In genomic region chr11:3853481-3854034, GRCm38 (mm10) we compare ENCODE assay signal across 10 mouse cellular contexts. TPM values are rescaled to one million over a fixed set of nuclear protein-coding genes. Genes with fewer than 3 reads are reported as not detected.
DNase-seq lines count a peak whose midpoint lies in the region; ATAC-seq and TF ChIP-seq lines count a peak whose summit lies in the region.
"Had no signal": no experiment of that assay in that cellular context is flagged by ENCODE, and none has a peak within 500 bp of the region (broad histone marks: within the 10 kb centered on the region; RNA-seq: fewer than 3 reads in every experiment).

No protein-coding gene starts in this region.

- TF ChIP-seq CTCF in gastrocnemius, adult 2 months (IDR thresholded peaks at IDR 0.05) = no peak

- no peak overlapping the region for H3K27ac ChIP-seq in gastrocnemius, adult 2 months
- H3K27ac ChIP-seq: embryonic facial prominence, embryonic 13.5 days; lung, embryonic 15.5 days had no signal

- peak; percentile 36 for DNase-seq in gastrocnemius, adult 2 months
- DNase-seq in gastrocnemius, postnatal 36 days = no peak
- DNase-seq in brain, embryonic 18.5 days (ENCODE audit: low read depth, low spot score) = peak; percentile 45
- peak; percentile 21 for DNase-seq in gastrocnemius, postnatal 25 days
- DNase-seq in left cerebral cortex, adult 11 months (ENCODE audit: low spot score) = peak; percentile 47
- peak; percentile 72 to 75 for DNase-seq in right cerebral cortex, postnatal 36 days (ENCODE audit: low spot score in 2 of 2)
- no peak for DNase-seq in thymus, postnatal 10 days (ENCODE audit: low spot score in 2 of 2)

- intact Hi-C loops in gastrocnemius, adult 2 months (cut with DNase I) = no loop called here
- intact Hi-C loops in gastrocnemius, postnatal 36 days (cut with DNase I) = no loop called here

- H3K4me3 ChIP-seq in gastrocnemius, adult 2 months = no peak overlapping the region
- H3K4me3 ChIP-seq: embryonic facial prominence, embryonic 13.5 days; lung, embryonic 15.5 days had no signal

- ATAC-seq in erythroblast, adult 5-6 weeks (replicated peaks; ENCODE audit: low FRiP score, poor library complexity, severe bottlenecking) = no peak

RNA-seq across cellular contexts. Expression of gene Osbp2, which starts 10.1 kb away (rescaled TPM):
- 1 to 10 TPM in 1 of 2 experiments, under 1 TPM in 1; 0.71 to 1.3 TPM for total RNA-seq in gastrocnemius, adult 2 months (2021)
- total RNA-seq in gastrocnemius, postnatal 36 days (2021) = under 1 TPM; 0.30 to 0.66 TPM
- total RNA-seq in gastrocnemius, postnatal 25 days (2021) = under 1 TPM; 0.46 TPM
- not detected in 2 replicates for total RNA-seq in erythroblast, adult 5-6 weeks (2015; ENCODE audit: low replicate concordance)
- not detected in 2 replicates for total RNA-seq in erythroblast, adult 5-6 weeks (2017; ENCODE audit: low replicate concordance)

RNA-seq across cellular contexts. Expression of gene 4921536K21Rik, which starts 41.3 kb away (rescaled TPM):
- under 1 TPM; 0.10 to 0.31 TPM for total RNA-seq in gastrocnemius, adult 2 months (2021)
- total RNA-seq in gastrocnemius, postnatal 36 days (2021) = under 1 TPM; 0.10 to 0.13 TPM
- under 1 TPM; 0.13 TPM for total RNA-seq in gastrocnemius, postnatal 25 days (2021)
- total RNA-seq in erythroblast, adult 5-6 weeks (2015; ENCODE audit: low replicate concordance) = not detected in 2 replicates
- not detected in 2 replicates for total RNA-seq in erythroblast, adult 5-6 weeks (2017; ENCODE audit: low replicate concordance)

RNA-seq across cellular contexts. Expression of gene Dusp18, which starts 41.5 kb away (rescaled TPM):
- total RNA-seq in gastrocnemius, adult 2 months (2021) = 10 to 100 TPM in 1 of 2 experiments, 1 to 10 TPM in 1; 8.8 to 14.7 TPM
- 10 to 100 TPM in 1 of 2 experiments, 1 to 10 TPM in 1; 5.9 to 11.4 TPM for total RNA-seq in gastrocnemius, postnatal 36 days (2021)
- total RNA-seq in gastrocnemius, postnatal 25 days (2021) = 1 to 10 TPM; 5.1 to 8.4 TPM
- not detected in 2 replicates for total RNA-seq in erythroblast, adult 5-6 weeks (2015; ENCODE audit: low replicate concordance)
- 0.09 TPM in 1 of 2 replicates, not detected in the other for total RNA-seq in erythroblast, adult 5-6 weeks (2017; ENCODE audit: low replicate concordance)

Comparison
In these comparisons a context has a peak if more than half of its experiments do, and no peak if none do; other contexts are left out.
1. DNase-seq: peak in gastrocnemius, adult 2 months (single experiment), brain, embryonic 18.5 days (single experiment), gastrocnemius, postnatal 25 days (single experiment), left cerebral cortex, adult 11 months (single experiment) and right cerebral cortex, postnatal 36 days (2 of 2); none in gastrocnemius, postnatal 36 days (0 of 2) and thymus, postnatal 10 days (0 of 2).
2. RNA of gene Dusp18, which starts 41.5 kb away (total RNA-seq): 8.8 to 14.7 TPM in gastrocnemius, adult 2 months, 5.9 to 11.4 TPM in gastrocnemius, postnatal 36 days and 5.1 to 8.4 TPM in gastrocnemius, postnatal 25 days; 0.09 TPM in erythroblast, adult 5-6 weeks; every median in the first group is over 4 times any median in the second.